Mouse (Mus musculus): ENCODE measurements around the gene Gm17535.
"Not testable (repeated sequence)": the region's sequence is repeated elsewhere in the genome, so short reads cannot be mapped to it uniquely, and the experiment has no call there.

- not testable (repeated sequence) for TF ChIP-seq CTCF (IDR thresholded peaks at IDR 0.05; ENCODE audit: low read depth, low read length); POLR2A (IDR thresholded peaks at IDR 0.05; ENCODE audit: insufficient read depth, low read length); EP300 (IDR thresholded peaks at IDR 0.05; ENCODE audit: insufficient read depth, low read depth, low read length)
Observed at GRCm38 (mm10) chr9:3038161-3038560, 3.8 kb downstream of the Gm17535 start.
